Mouse (Mus musculus): ENCODE measurements around the gene Frem1.

Gene Frem1

DNA sequence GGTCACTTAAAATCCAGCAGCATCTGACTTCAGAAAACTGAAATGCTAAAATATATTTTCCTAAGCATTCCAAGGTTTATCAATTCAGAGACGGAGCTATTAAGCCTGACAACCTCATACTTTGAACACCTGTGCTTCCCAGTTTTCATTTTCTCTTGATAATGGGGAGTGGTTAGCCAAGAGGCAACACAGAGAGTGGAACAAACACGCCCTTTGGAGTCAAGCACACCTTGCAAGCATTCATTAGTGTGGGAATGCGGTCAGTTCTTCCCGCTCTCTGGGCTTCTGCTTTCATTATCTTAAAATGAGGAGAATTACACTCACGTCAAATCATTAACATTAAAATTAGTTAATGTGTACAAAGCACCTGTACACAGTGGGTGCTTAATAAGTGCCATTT, 122.1 kb downstream of the Frem1 start:
- no peak for DNase-seq (ENCODE audit: low spot score)

DNA sequence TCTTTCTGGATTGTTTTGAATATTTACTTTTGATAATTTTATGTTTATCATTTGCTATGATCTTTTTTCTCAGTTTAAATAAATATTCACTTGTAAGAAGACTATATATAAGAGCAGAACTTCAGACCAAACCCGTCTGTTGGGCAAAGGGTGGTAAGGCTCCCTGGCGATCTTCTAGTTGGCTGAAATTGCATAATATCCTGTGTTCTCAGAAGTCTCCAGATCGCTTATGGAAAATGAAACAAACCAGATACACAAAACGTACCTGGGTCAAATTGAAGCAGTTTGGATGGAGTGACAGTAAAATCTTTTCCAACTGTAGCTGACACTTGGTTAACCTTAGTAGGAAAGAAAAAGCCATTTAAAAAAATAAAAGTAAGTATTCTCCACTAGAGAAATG, 130.2 kb downstream of the Frem1 start:
- DNase-seq (ENCODE audit: low spot score) = no peak

DNA sequence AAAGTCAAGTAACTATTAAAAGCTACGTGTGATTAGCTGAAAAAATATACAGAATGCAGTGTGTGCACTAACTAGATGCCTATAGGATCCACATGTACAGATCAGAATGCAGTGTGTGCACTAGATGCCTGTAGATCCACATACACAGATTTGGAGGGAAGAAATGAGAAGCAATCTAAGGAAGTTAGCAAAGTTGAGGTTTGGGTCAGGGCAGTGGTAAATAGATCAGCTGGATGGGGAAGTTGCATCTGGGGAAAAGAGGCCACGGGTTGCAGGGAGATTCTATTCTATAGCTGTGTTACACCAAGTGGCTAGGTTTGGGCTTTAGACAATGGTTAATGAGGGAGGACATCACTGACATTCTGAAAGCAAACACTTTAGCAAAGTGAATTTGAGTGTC, 133.5 kb downstream of the Frem1 start:
- DNase-seq (ENCODE audit: low spot score) = no peak

DNA sequence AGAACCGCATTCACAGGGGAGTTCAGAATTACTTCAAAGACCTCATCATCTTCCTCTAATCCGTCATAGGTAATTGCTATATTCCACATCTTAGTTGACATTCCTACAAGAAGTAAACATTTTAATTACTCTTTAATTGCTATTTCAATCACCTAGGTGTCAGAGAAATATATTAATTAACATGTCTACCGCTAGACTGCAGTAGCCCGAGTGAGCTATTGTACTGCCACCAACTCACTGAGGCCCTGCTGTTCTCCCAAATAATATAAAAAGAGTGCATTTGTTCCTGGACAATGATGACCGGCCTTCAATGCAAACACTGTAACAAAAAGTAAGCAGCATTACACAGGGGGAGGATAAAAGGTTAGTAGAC, 135.5 kb downstream of the Frem1 start:
- DNase-seq (ENCODE audit: low spot score) = no peak

DNA sequence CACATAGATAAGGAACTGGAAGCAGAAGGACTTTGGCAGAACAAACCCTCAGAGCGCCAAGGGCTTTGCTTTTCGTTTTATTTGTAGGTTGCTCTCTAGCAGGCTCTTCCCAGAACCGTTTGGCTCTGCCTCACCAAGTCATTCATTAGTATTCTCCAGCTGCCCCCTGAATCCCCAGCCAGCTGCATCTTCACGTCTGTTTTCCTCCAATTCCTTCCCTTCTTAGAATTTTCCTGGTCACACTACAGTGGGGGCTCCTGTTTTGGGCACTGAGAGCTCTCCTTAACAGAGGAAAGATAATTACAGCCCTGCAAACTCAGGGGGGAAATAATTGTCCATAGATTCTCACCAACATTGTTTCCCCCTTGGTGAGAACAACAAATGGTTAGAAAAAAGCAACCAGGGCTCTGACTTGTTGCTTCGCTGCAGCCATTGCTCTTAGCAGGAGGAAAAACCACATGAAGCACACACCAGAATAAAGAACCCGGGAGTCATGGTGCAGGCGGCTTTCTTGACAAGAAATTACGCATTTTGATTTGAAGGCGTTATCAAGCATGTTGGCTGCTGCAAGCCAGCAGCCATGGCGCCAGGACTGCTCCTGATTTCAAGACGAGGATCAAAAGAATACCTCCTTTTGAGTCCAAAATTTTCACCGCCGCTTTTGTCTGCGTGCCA, 136.0 kb downstream of the Frem1 start:
- DNase-seq (ENCODE audit: low spot score) = no peak

DNA sequence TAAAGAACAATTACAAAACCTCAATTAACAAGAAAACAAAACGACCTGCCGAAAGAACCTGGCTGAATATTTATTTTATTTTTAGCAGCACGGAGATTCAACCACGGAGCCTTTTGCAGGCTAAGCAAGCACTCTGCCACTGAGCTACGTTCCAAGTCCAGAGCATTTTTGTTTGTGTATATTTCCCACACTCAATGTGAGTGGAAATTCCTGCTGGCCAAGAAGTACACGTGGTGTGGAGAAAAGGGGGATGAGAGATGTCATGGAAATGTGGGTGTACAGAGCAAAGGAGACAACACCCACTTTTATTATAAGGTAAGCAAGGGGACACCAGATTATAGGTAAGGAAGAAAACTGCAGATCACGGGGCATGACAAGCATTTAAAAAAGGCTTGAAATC, 136.6 kb downstream of the Frem1 start:
- DNase-seq (ENCODE audit: low spot score) = no peak

DNA sequence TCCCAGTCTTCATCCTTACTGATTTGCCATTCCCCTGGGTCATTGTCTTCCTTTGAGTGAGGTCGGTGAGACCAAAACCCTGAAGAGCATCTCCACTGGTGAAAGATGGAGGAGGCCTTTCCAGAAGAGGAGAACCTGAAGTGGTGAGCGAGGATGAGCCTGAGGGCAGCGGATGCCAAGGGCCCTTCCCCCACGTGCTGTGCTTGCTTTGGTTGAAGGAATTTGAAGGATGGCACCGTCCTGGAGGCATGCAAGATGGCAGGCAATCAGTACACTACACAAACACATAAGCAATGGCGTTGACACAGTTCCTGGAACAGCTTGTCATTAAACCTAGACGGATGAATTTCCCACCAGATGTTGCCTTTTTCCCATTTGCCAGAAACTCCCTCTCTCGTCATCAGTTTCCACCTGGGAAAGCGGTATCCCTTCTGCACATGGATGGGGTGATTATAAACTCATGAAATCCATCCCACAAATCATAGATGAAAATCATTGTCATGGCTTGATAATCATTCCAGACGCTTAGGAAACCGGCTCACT, 137.5 kb downstream of the Frem1 start:
- DNase-seq (ENCODE audit: low spot score) = no peak

DNA sequence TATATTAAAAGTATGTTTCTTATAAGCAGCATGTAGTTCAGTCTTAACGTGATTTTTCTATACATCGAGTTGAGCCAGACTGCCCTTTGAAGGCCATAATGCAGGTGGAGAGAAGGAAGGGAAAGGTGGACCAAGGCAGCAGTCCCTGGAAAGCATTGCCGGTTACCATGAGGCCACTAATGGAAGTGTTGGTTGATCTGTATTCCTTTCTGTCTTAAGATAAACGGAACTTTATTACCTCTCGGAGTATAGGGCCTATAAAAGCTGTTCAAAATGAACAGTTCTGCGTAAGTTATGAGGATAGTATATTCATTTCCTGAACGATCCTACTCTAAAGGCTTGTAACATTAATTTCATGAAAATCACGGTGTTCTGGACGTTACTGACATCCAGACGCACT, 156.9 kb downstream of the Frem1 start:
- no peak for DNase-seq (ENCODE audit: low spot score)

DNA sequence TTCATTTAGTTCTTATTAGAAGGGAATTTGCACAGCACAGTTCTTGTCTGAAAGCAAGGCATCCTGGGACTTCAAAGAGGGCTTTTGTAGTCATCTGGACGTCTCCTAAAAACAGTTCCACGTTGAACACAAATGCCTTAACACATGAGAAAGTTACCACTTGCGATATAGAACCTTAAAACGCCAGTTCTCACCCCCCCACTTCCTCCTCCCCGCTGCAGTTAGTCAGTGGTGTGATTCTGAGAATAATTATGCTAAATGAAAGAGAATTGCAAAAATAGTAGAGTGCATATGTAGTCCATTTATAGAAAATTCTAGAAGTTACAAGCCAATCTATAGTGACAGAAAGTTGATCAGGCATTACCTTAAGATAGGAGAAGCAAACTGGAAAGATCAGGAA, 159.9 kb downstream of the Frem1 start:
- no peak for DNase-seq (ENCODE audit: low spot score)

DNA sequence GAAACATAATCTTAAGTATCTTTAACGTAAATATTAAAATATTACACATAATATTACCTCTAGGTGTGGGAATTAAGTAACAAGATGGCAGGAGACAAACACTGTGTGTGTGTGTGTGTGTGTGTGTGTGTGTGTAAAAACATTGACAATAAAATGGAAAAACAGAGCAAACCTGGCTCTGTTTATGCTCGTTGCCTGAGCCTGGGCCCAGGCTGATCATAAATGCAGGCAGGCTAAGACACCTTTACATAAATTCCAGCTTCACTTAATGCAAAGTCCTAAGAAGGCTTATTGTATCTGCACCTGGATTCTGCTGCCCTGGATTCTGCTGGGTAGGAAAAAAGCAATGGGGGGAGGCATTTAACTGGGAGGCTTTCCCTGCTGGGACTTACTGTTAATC, 160.6 kb downstream of the Frem1 start:
- no peak for DNase-seq (ENCODE audit: low spot score)

DNA sequence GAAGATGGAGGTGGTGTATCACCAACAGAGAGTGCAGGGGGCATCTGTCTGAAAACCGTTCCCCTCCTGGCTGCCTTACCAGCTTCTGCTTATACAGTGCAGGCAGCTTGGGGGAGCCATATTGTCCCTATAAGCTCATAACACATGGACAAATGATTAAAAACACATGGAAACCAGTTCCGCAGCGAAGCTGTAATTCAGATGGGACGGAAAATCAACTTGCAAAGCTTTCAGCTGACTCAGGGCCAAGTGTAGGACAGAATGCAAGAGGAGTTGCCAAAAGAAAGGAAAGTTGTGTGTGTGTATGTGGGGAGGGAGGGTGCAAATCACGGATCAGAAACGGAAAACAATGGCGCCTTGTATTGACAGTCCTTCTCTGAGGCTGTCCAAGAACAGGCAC, 161.1 kb downstream of the Frem1 start:
- DNase-seq (ENCODE audit: low spot score) = no peak

DNA sequence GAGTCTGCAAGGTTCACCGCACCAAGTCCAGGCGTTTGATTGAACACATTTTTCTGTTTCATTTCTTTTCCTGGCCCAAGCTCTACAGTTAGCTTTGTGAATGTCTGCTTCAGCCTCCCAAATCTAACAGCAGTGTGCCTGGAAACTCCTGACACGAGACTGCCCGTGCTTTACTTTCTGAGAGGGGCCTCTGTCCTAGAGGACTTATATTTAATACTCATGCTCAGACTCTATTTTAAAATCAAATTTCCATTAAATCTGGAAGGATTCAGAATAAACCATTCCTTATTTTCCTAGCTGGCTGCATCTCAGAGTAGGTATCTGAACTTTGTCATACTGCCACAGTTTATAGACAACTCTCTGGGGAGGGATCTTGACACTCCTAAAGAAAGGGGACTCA, 161.6 kb downstream of the Frem1 start:
- no peak for DNase-seq (ENCODE audit: low spot score)

DNA sequence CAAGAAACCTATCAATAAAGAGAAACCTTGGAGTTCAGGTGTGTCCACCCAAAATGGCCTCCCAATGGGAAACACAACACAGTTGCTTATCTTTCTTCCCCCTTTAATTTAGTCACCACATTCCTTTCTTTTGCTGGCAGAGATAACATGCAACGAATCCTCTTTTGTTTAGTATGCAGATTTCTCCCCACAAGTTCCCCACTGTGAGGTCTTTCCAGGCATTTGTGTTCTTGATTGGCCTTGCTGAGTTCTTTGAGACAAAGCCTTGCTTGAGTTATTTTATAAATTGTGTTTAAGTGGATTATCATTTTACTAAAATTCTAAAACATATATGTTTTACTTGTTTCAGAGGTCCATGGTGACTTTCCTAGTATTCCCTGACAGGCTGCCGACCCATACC, 166.0 kb downstream of the Frem1 start:
- DNase-seq (ENCODE audit: low spot score) = no peak

DNA sequence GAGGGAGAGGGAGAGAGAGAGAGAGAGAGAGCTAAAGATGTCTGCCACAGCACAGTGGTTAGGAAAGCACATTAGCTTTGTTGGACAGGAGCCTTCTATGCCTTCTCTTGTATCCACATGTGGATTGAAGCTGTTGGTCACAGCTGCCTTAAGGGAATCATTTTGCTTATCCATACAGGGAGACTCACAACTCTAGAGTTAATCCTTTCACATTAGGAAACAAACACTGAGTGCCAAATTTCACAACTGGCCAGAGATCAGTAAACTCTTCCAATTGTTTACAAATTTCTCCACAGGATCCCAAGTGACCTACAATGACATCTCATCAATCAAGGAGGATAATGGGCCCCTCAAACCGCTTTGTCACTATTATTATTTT, 166.6 kb downstream of the Frem1 start:
- no peak for DNase-seq (ENCODE audit: low spot score)

DNA sequence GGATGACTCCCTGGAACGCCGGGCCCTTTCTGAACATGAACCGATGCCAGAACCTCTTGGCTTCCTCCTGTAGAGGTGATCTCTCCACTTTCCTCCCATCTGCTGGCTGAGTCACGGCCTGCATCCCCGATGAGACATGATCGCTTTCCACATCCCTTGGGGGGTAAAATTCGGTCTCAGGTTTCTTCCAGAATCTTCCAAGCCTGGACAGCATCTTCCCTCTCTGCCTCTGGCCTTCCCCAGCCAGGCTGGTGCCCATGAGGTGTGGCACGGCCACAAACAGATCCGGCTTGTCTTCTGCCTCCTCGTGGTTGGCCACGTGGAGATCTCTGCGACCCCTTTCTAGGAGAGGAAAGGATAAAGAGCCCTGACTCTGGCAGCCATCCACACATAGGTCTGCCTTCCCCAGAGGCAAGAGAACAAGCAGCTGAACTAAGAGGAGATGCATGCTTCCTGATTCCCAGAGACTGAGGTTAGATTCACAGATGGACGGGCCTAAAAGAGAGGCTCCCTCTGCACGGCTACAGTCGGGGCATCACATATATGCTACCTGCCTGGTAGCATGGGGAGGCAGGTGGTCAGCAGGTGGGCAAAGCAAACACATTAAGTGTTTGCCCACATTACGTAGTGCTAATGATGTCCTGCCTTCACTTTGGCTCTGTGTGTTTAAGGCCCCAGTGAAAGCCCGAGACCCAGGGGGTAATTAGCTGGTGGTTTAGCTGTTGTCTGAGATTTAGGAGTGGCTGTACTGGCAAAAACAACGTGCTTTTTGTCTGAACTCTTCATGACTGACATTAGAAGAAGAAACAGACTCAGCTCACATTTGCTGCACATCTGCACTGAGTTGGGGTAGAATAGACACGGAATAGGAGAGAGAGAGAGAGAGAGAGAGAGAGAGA, 167.3 kb downstream of the Frem1 start, which contains the start of gene Cer1:
TSS of gene Cer1 (minus strand) at position 513 of the 899 bp plus-strand sequence.
- DNase-seq (ENCODE audit: low spot score) = no peak

DNA sequence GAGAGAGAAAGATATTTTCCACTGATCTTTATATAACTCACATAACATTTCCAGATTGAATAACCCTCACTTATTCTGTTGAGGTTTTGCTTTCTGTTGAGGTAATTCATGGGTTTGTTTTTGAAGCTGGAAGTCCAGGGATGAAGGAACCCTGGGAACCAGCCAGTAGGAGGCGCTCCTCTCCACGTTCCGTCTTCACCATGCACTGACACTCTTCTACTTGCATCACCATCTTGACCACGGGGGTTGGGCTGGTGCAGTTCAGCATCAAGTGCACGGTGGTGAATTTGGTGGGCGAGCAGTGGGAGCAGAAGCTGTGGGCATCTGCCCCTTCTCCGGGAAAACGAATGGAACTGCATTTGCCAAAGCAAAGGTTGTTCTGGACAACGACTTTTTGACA, 169.6 kb downstream of the Frem1 start:
- DNase-seq (ENCODE audit: low spot score) = no peak

DNA sequence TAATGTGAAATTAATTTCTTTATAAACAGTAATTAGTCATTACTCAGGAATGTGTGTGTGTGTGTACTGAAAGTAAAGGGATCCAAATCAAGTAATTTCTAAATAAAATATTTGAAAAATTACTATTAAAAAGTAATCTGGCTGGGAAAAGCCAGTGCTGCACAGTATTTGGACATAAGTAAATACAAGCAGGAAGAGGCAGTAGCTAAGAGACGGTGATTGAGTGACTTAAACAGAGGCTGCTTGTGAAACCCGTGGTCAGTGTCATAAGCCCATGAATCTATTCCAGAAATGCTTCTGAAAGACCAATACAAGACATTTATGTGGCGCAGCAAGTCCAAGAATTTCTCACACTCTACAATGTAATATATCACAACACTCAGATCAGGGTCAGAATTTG, 170.8 kb downstream of the Frem1 start:
- no peak for DNase-seq (ENCODE audit: low spot score)

DNA sequence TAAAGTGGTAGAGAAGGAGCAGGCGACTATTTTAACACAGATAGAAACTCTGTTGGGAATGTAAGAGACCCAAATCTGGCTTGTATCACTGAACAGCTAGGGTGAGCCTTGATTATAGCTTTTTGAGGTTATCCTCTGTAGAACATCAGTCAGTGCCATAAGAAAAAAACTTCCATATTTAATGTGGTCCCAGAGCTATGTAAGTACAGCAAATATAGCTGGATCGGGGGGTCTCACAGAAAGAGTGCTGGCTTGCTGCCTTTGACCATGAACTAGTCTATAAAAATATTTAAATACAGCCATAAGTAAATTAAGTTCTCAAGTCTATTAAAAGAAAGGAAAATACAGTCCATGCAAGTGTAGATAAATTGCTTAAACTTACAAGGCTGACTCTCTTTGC, 171.9 kb downstream of the Frem1 start:
- DNase-seq (ENCODE audit: low spot score) = no peak

DNA sequence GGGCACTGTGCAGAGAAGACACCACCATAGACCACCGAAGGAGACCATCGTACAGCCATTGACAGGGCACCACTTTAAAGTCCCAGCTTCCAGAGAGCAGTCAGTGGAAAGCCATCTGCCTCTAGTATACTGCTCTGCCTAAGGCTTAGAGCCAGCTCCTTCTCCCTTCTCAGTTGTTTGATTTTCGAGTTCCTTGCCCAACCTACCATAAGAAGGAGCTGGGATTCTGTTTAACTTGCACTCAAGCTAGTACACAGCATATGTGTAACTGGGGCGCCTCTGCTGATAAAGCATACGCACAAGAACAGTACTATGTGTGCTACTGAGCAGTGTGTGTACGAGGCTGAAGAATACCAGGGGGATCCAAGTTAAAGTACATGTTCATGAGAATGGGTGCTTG, 173.0 kb downstream of the Frem1 start:
- no peak for DNase-seq (ENCODE audit: low spot score)

DNA sequence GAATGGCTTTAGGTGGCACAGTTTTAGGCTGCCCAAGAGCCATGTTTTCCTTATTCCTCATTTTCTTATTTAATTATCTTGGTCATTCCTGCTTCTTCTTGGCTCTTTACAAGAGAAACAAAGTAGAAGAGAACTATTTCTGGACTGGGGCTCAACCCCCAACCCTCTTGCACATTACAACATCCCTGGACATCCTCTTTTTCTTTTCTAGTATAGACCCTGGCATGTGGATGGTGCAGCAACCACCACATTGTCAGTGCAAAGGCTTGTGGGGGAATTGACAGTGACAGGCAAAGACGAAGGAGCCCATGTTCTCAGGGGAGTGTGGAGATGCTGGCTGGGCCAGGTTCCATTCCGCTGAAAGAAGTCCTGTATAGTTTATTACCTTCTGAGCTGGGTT, 175.5 kb downstream of the Frem1 start:
- no peak for DNase-seq (ENCODE audit: low spot score)

DNA sequence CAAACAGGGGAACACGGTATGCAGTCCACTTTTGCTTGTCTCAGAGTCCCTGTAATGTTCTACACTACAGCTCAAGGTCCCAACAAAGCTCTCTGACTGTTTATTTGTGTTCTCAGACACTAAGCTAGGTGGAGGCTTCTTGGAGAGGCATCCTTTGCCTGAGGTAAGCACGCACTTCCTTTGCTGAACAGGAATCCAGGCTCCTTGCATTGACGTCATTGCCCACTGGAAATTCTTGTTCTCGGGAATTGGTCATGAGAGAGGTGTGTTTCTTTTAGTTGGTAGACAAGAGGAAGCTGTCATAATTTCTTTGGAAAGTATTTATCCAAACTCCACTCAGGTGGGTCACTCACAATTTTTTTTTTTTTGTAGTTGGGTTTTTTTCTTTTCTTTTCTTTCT, 176.6 kb downstream of the Frem1 start:
- no peak for DNase-seq (ENCODE audit: low spot score)

DNA sequence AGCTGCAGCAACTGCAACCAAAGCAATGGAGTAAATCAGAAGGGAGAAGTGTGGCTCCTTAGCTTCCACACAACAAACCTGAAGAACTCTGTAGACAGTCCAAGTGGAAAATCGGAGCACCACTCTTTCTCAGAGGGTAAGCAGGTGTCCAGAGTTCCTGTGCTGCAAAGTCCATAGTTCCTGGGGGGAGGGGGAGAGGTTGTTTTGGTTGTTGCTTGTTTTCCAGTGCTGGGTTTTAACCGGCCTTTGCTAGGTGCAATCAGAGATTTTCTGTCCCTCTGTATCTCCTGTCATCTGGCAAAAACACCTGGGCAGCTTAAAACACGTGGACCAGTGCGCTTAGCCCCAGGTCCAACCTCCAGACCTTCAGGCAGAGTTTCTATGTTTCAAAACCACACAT, 177.3 kb downstream of the Frem1 start:
- DNase-seq (ENCODE audit: low spot score) = no peak

DNA sequence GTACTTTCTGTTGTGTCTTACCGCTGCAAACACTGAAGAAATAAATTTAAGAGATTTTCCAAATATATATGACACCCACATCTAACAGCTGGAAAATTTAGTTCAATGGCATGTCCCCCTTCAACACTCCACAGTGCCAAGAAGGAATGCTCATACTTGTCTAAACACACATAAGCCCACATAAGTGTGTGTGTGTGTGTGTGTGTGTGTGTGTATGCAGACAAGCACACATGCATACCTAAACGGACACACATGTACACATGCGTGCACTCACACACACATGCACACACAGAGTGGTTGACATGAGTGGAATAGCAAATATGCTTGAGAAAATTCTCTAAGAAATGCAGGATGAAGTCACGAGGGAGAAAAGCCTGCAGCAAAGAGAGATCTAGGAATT, 179.6 kb downstream of the Frem1 start:
- DNase-seq (ENCODE audit: low spot score) = no peak

DNA sequence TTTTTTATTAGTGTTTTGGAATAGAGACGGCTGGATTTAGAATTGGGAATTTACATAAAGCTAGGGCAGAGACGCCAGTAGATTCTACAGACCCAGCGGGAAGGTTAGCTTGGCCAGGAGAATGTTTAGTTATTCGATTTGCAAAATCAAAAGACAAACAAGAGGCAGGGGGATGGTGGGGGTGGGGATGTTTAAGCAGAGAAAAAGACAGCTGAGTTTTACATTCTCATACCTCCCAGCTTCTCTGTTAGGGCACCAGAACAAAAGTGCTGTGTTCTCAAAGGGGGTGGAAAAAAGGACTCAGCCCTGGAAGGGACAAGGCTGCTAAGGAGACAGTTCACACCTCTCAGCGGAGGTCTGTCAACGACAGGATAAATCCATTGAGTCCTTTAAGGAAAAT, 180.0 kb downstream of the Frem1 start:
- no peak for DNase-seq (ENCODE audit: low spot score)

Data from urinary bladder, postnatal 25 days (tissue).